Mouse (Mus musculus) C2C12 (cell line): Measurements from ENCODE around the gene Rnf166.

ENCODE experiments used
- CTCF ChIP-seq: IDR thresholded peaks from one replicate; pipeline ENCODE4 v1.5.1; 2011; ENCODE audit not compliant: control insufficient read depth, insufficient read depth, insufficient read length
- MAX ChIP-seq: IDR thresholded peaks from one replicate; pipeline ENCODE4 v1.6.1; 2011; ENCODE audit warnings: mild to moderate bottlenecking, control low read depth
- MYOG ChIP-seq: IDR thresholded peaks from one replicate; pipeline ENCODE4 v1.6.1; 2011; ENCODE audit not compliant: control insufficient read depth, insufficient read length; ENCODE audit errors: extremely low read depth

- TF ChIP-seq CTCF (no peak), MAX (no peak), MYOG (no peak)
These were observed 8.0 kb upstream of the Rnf166 start for GRCm38 (mm10) chr8:122483877-122484276.
